Mouse (Mus musculus): ENCODE measurements around the gene Clip1.
"Not testable (repeated sequence)": the region's sequence is repeated elsewhere in the genome, so short reads cannot be mapped to it uniquely, and the experiment has no call there.

Gene Clip1

GRCm38 (mm10) chr5:123684221-123685144 is at the start of gene Clip1:
TSS of gene Clip1 (minus strand) at chr5:123684618.
- DNase-seq (ENCODE audit: low read depth in 2 of 2, low spot score in 2 of 2): peak in 1 of 2 experiments; percentile 42

- DNase-seq (ENCODE audit: low read depth in 2 of 2, low spot score in 2 of 2): no peak
These were observed 46.6 kb upstream of the Clip1 start for GRCm38 (mm10) chr5:123730981-123731380.

GRCm38 (mm10) chr5:123723816-123724215 is 39.4 kb upstream of the Clip1 start:
- DNase-seq (ENCODE audit: low read depth in 2 of 2, low spot score in 2 of 2): not testable (repeated sequence)

GRCm38 (mm10) chr5:123720328-123721311 is 36.2 kb upstream of the Clip1 start, which contains the start of gene Zcchc8:
TSS of gene Zcchc8 (minus strand) at chr5:123721100.
- DNase-seq (ENCODE audit: low read depth in 2 of 2, low spot score in 2 of 2): peak; percentile 92 to 95

GRCm38 (mm10) chr5:123714622-123715021 is 30.2 kb upstream of the Clip1 start:
- DNase-seq (ENCODE audit: low read depth in 2 of 2, low spot score in 2 of 2): no peak

- DNase-seq (ENCODE audit: low read depth in 2 of 2, low spot score in 2 of 2): no peak
These were observed 29.4 kb upstream of the Clip1 start for GRCm38 (mm10) chr5:123713782-123714181.

- DNase-seq (ENCODE audit: low read depth in 2 of 2, low spot score in 2 of 2): no peak
These were observed 25.2 kb upstream of the Clip1 start for GRCm38 (mm10) chr5:123709571-123709970.

- DNase-seq (ENCODE audit: low read depth in 2 of 2, low spot score in 2 of 2): no peak
These were observed 24.2 kb upstream of the Clip1 start for GRCm38 (mm10) chr5:123708598-123708997.

GRCm38 (mm10) chr5:123700625-123701024 is 16.2 kb upstream of the Clip1 start:
- no peak for DNase-seq (ENCODE audit: low read depth in 2 of 2, low spot score in 2 of 2)

- peak; percentile 60 to 72 for DNase-seq (ENCODE audit: low read depth in 2 of 2, low spot score in 2 of 2)
These were observed 14.8 kb upstream of the Clip1 start for GRCm38 (mm10) chr5:123699198-123699597.

- no peak for DNase-seq (ENCODE audit: low read depth in 2 of 2, low spot score in 2 of 2)
These were observed 12.5 kb upstream of the Clip1 start for GRCm38 (mm10) chr5:123696961-123697360.

GRCm38 (mm10) chr5:123696244-123696643 is 11.8 kb upstream of the Clip1 start:
- no peak for DNase-seq (ENCODE audit: low read depth in 2 of 2, low spot score in 2 of 2)

GRCm38 (mm10) chr5:123694468-123694867 is 10.1 kb upstream of the Clip1 start:
- DNase-seq (ENCODE audit: low read depth in 2 of 2, low spot score in 2 of 2): no peak

- peak in 1 of 2 experiments; percentile 32 for DNase-seq (ENCODE audit: low read depth in 2 of 2, low spot score in 2 of 2)
These were observed 819 bp downstream of the Clip1 start for GRCm38 (mm10) chr5:123683377-123684220.

GRCm38 (mm10) chr5:123683043-123683376 is 1.4 kb downstream of the Clip1 start:
- no peak for DNase-seq (ENCODE audit: low read depth in 2 of 2, low spot score in 2 of 2)

GRCm38 (mm10) chr5:123682372-123682771 is 2.0 kb downstream of the Clip1 start:
- DNase-seq (ENCODE audit: low read depth in 2 of 2, low spot score in 2 of 2): peak in 1 of 2 experiments; percentile 28

GRCm38 (mm10) chr5:123679546-123680263 is 4.7 kb downstream of the Clip1 start:
- no peak for DNase-seq (ENCODE audit: low read depth in 2 of 2, low spot score in 2 of 2)

GRCm38 (mm10) chr5:123679106-123679505 is 5.3 kb downstream of the Clip1 start:
- DNase-seq (ENCODE audit: low read depth in 2 of 2, low spot score in 2 of 2): no peak

GRCm38 (mm10) chr5:123675717-123676116 is 8.7 kb downstream of the Clip1 start:
- no peak for DNase-seq (ENCODE audit: low read depth in 2 of 2, low spot score in 2 of 2)

GRCm38 (mm10) chr5:123675221-123675620 is 9.2 kb downstream of the Clip1 start:
- no peak for DNase-seq (ENCODE audit: low read depth in 2 of 2, low spot score in 2 of 2)
